Mouse (Mus musculus): Measurements from ENCODE around the gene Prpf6. TPM values are rescaled to one million over a fixed set of nuclear protein-coding genes. Genes with fewer than 3 reads are reported as not detected.

The Prpf6 gene
- 65.1 TPM for total RNA-seq (2023)

GRCm38 (mm10) chr2:181591528-181592085 is at the start of gene Prpf6:
Prpf6 (plus strand) TSS chr2:181591868.

GRCm38 (mm10) chr2:181584411-181584942 is 7.2 kb upstream of the Prpf6 start, which contains the start of gene Uckl1:
Uckl1 (minus strand) TSS chr2:181584892.

GRCm38 (mm10) chr2:181592231-181593041 is 768 bp downstream of the Prpf6 start, which contains the start of gene Zfp512b:
Zfp512b (minus strand) TSS chr2:181592803.

GRCm38 (mm10) chr2:181598454-181599351 is 7.0 kb downstream of the Prpf6 start, which contains the start of gene Samd10:
Samd10 (minus strand) TSS chr2:181599212.

GRCm38 (mm10) chr2:181656734-181657133 is 65.1 kb downstream of the Prpf6 start, which contains the start of gene Gm29797:
Gm29797 (plus strand) TSS chr2:181657034.

GRCm38 (mm10) chr2:181671326-181671725 is 79.7 kb downstream of the Prpf6 start, which contains the start of gene Sox18:
Sox18 (minus strand) TSS chr2:181671640.

GRCm38 (mm10) chr2:181679951-181680715 is 88.5 kb downstream of the Prpf6 start, which contains the start of gene Tcea2:
Tcea2 (plus strand) TSS chr2:181680310.

GRCm38 (mm10) chr2:181693339-181694280 is 101.9 kb downstream of the Prpf6 start, which contains the start of gene Rgs19:
Rgs19 (minus strand) TSS chr2:181693977.

GRCm38 (mm10) chr2:181698241-181698640 is 106.6 kb downstream of the Prpf6 start, which contains the start of gene Lkaaear1:
Lkaaear1 (minus strand) TSS chr2:181698442.

Other genes starting within 250 kb of the Prpf6 start
- gene Zgpat, start 226.9 kb upstream of the Prpf6 start, total RNA-seq (2023), result 123 TPM
- gene Arfrp1, start 226.5 kb upstream of the Prpf6 start, total RNA-seq (2023), result 87.5 TPM
- gene Lime1, start 211.8 kb upstream of the Prpf6 start, total RNA-seq (2023), result 249 TPM
- gene Zbtb46, start 132.4 kb upstream of the Prpf6 start, total RNA-seq (2023), result 0.65 TPM
- not detected for gene Abhd16b, start 98.7 kb upstream of the Prpf6 start, total RNA-seq (2023)
- gene Tpd52l2, start 94.7 kb upstream of the Prpf6 start, total RNA-seq (2023), result 86.2 TPM
- 121 TPM for gene Dnajc5, start 71.4 kb upstream of the Prpf6 start, total RNA-seq (2023)
- 126 TPM for gene Uckl1, start 7.0 kb upstream of the Prpf6 start, total RNA-seq (2023)
- 71.4 TPM for gene Zfp512b, start 935 bp downstream of the Prpf6 start, total RNA-seq (2023)
- 10.2 TPM for gene Samd10, start 7.3 kb downstream of the Prpf6 start, total RNA-seq (2023)
- gene Gm29797, start 65.2 kb downstream of the Prpf6 start, total RNA-seq (2023), result not detected
- 0.47 TPM for gene Sox18, start 79.8 kb downstream of the Prpf6 start, total RNA-seq (2023)
- 11.0 TPM for gene Tcea2, start 88.4 kb downstream of the Prpf6 start, total RNA-seq (2023)
- gene Rgs19, start 102.1 kb downstream of the Prpf6 start, total RNA-seq (2023), result 121 TPM
- gene Lkaaear1, start 106.6 kb downstream of the Prpf6 start, total RNA-seq (2023), result not detected
- gene Oprl1, start 123.1 kb downstream of the Prpf6 start, total RNA-seq (2023), result 1.0 TPM
- gene Myt1, start 171.5 kb downstream of the Prpf6 start, total RNA-seq (2023), result not detected
- gene Pcmtd2, start 246.0 kb downstream of the Prpf6 start, total RNA-seq (2023), result 56.6 TPM